Mouse (Mus musculus): ENCODE measurements around the gene Cd300ld5.
"Not testable (repeated sequence)": the region's sequence is repeated elsewhere in the genome, so short reads cannot be mapped to it uniquely, and the experiment has no call there.

The Cd300ld5 gene

GRCm38 (mm10) chr11:115048259-115048658 lies 10.7 kb upstream of the Cd300ld5 start, which contains the start of gene Cd300ld3:
Gene Cd300ld3 (minus strand): TSS chr11:115048409.
- no peak for DNase-seq (ENCODE audit: low spot score)

- not testable (repeated sequence) for DNase-seq (ENCODE audit: low spot score)
Observed at GRCm38 (mm10) chr11:115026912-115027311, 10.7 kb downstream of the Cd300ld5 start, which contains the start of gene Cd300ld4. Gene Cd300ld4 (minus strand): TSS chr11:115027012.

GRCm38 (mm10) chr11:115016093-115016492 lies 21.5 kb downstream of the Cd300ld5 start, which contains the start of gene Cd300ld2:
Gene Cd300ld2 (minus strand): TSS chr11:115016193.
- not testable (repeated sequence) for DNase-seq (ENCODE audit: low spot score)

- DNase-seq (ENCODE audit: low spot score), result no peak
Observed at GRCm38 (mm10) chr11:115004070-115004469, 33.5 kb downstream of the Cd300ld5 start.

- DNase-seq (ENCODE audit: low spot score), result no peak
Observed at GRCm38 (mm10) chr11:115001474-115002040, 36.0 kb downstream of the Cd300ld5 start, which contains the start of gene Cd300c2. Gene Cd300c2 (minus strand): TSS chr11:115001880.

- DNase-seq (ENCODE audit: low spot score), result no peak
Observed at GRCm38 (mm10) chr11:114989793-114990192, 47.8 kb downstream of the Cd300ld5 start, which contains the start of gene Cd300ld. Gene Cd300ld (minus strand): TSS chr11:114989922.

- DNase-seq (ENCODE audit: low spot score), result no peak
Observed at GRCm38 (mm10) chr11:114981866-114982265, 55.7 kb downstream of the Cd300ld5 start.

Data from layer of hippocampus, adult 9-10 months (tissue).